Comparison of ENCODE assay signal across 18 mouse cellular contexts in genomic region chr5:35425218-35425617, GRCm38 (mm10). TPM values are rescaled to one million over a fixed set of nuclear protein-coding genes. Genes with fewer than 3 reads are reported as not detected.
DNase-seq lines count a peak whose midpoint lies in the region; ATAC-seq lines count a peak whose summit lies in the region.
"Had no signal": no experiment of that assay in that cellular context is flagged by ENCODE, and none has a peak within 500 bp of the region (broad histone marks: within the 10 kb centered on the region; RNA-seq: fewer than 3 reads in every experiment).

No protein-coding gene starts in this region.

- no peak overlapping the region for H3K4me3 ChIP-seq in kidney, embryonic 14.5 days (ENCODE audit: low read length)
- no peak overlapping the region for H3K4me3 ChIP-seq in liver, embryonic 15.5 days (replicated peaks)
- H3K4me3 ChIP-seq: forebrain, embryonic 15.5 days; left cerebral cortex, adult 2 months; limb, embryonic 15.5 days; neural tube, embryonic 12.5 days had no signal

- peak; percentile 64 for DNase-seq in kidney, adult 11 months
- peak; percentile 76 for DNase-seq in embryo, embryonic 10.5 days (ENCODE audit: low spot score)
- DNase-seq in kidney, adult 9 months = peak; percentile 70
- no peak for DNase-seq in cerebellum, postnatal 10 days
- DNase-seq in heart, adult 8-10 months (ENCODE audit: low spot score) = no peak
- DNase-seq: gastrocnemius, postnatal 36 days; heart, postnatal 10 days had no signal

- H3K9ac ChIP-seq in kidney, embryonic 14.5 days (ENCODE audit: low read depth, low read length) = no peak overlapping the region
- no peak overlapping the region for H3K9ac ChIP-seq in liver, embryonic 15.5 days
- H3K9ac ChIP-seq: forebrain, embryonic 15.5 days; limb, embryonic 15.5 days; neural tube, embryonic 12.5 days had no signal

- H3K9me3 ChIP-seq in kidney, embryonic 14.5 days (ENCODE audit: control insufficient read depth, low read length) = no peaks in the 10 kb centered on the region
- H3K9me3 ChIP-seq in liver, embryonic 15.5 days (replicated peaks) = no peaks in the 10 kb centered on the region
- H3K9me3 ChIP-seq: forebrain, embryonic 15.5 days; limb, embryonic 15.5 days; neural tube, embryonic 12.5 days had no signal

- H3K36me3 ChIP-seq in kidney, embryonic 14.5 days (ENCODE audit: control insufficient read depth, insufficient read depth, low read length) = no peaks in the 10 kb centered on the region
- H3K36me3 ChIP-seq in liver, embryonic 15.5 days (replicated peaks) = no peaks in the 10 kb centered on the region
- H3K36me3 ChIP-seq: forebrain, embryonic 15.5 days; limb, embryonic 15.5 days; neural tube, embryonic 12.5 days had no signal

- no peak for ATAC-seq in kidney, embryonic 14.5 days (ENCODE audit: low FRiP score, low TSS enrichment)
- peak; percentile 65 for ATAC-seq in liver, embryonic 15.5 days (ENCODE audit: insufficient read depth)
- ATAC-seq in erythroblast, adult 5-6 weeks (replicated peaks; ENCODE audit: low FRiP score, poor library complexity, severe bottlenecking) = no peak
- ATAC-seq: forebrain, embryonic 15.5 days; intestine, embryonic 16.5 days had no signal

- H3K4me1 ChIP-seq in kidney, embryonic 14.5 days (ENCODE audit: control insufficient read depth, insufficient read depth, low read length) = no peaks in the 10 kb centered on the region
- peaks cover 26% of the 10 kb centered on the region; the same call in 1 of the 2 replicates for H3K4me1 ChIP-seq in liver, embryonic 15.5 days (replicated peaks)
- H3K4me1 ChIP-seq: forebrain, embryonic 15.5 days; limb, embryonic 15.5 days had no signal

- H3K27me3 ChIP-seq in kidney, embryonic 14.5 days (ENCODE audit: control insufficient read depth, insufficient read depth, low read length) = no peaks in the 10 kb centered on the region
- H3K27me3 ChIP-seq in liver, embryonic 15.5 days = no peaks in the 10 kb centered on the region
- H3K27me3 ChIP-seq: forebrain, embryonic 15.5 days had no signal

- H3K27ac ChIP-seq in kidney, embryonic 14.5 days (ENCODE audit: low read depth, low read length) = no peak overlapping the region
- H3K27ac ChIP-seq in liver, embryonic 15.5 days (replicated peaks) = no peak overlapping the region
- H3K27ac ChIP-seq: forebrain, embryonic 15.5 days; left cerebral cortex, adult 2 months; limb, embryonic 15.5 days; neural tube, embryonic 12.5 days had no signal

- no peak overlapping the region for H3K4me2 ChIP-seq in kidney, embryonic 14.5 days (replicated peaks; ENCODE audit: low read depth, low read length)
- no peak overlapping the region for H3K4me2 ChIP-seq in liver, embryonic 15.5 days
- H3K4me2 ChIP-seq: forebrain, embryonic 15.5 days; limb, embryonic 15.5 days; neural tube, embryonic 12.5 days had no signal

- WGBS in kidney, embryonic 14.5 days = 12% methylated on average over 11 of the region's 11 CpGs
- 28% methylated on average over 11 of the region's 11 CpGs for WGBS in liver, embryonic 15.5 days (ENCODE audit: insufficient replicate concordance)

RNA-seq across cellular contexts. Expression of gene Hmx1, which starts 36.3 kb away (rescaled TPM):
- polyA plus RNA-seq in kidney, embryonic 14.5 days (2014; fragmentation: Nextera tagmentation; extraction: Ambion mirVana) = not detected in 2 replicates
- polyA plus RNA-seq in liver, embryonic 15.5 days (2015; fragmentation: Nextera tagmentation; extraction: Ambion mirVana) = not detected in 2 replicates
- not detected for total RNA-seq in heart, adult 8-10 months (2022)
- total RNA-seq in erythroblast, adult 5-6 weeks (2015; ENCODE audit: low replicate concordance) = not detected in 2 replicates
- not detected in 2 replicates for total RNA-seq in erythroblast, adult 5-6 weeks (2017; ENCODE audit: low replicate concordance)
- total RNA-seq: common myeloid progenitor, adult 5-6 weeks; gastrocnemius, postnatal 36 days; heart, postnatal 10 days; left cerebral cortex, adult 2 months; megakaryocyte, adult 5-6 weeks had no signal
- polyA plus RNA-seq: forebrain, embryonic 15.5 days; intestine, embryonic 16.5 days; limb, embryonic 15.5 days; urinary bladder, adult 2 months had no signal

Comparison
In these comparisons a context has a peak if more than half of its experiments do, and no peak if none do; other contexts are left out.
1. DNase-seq: peak in kidney, adult 11 months (single experiment), embryo, embryonic 10.5 days (single experiment) and kidney, adult 9 months (single experiment); none in cerebellum, postnatal 10 days (0 of 2) and heart, adult 8-10 months (single experiment).